Mouse (Mus musculus) limb, embryonic 14.5 days (tissue): ENCODE results near the gene Vps25. TPM values are rescaled to one million over a fixed set of nuclear protein-coding genes. Genes with fewer than 3 reads are reported as not detected.

Experiments
- ATAC-seq: fragments of 200-750 bp; cut with Nextera tagmentation; 2 replicates; pipeline ENCODE4 v1.8.0; 2017; ENCODE audit warnings: low read depth, moderate number of reproducible peaks, moderate TSS enrichment; ENCODE audit not compliant: low FRiP score
- DNase-seq: peaks from one replicate; pipeline ENCODE4 v3.0.0-alpha.2; 2015; ENCODE audit warnings: low spot score
- H3K27ac ChIP-seq: fragments of 300-500 bp; sonication (generic); replicated peaks from 2 replicates; pipeline ENCODE4 v1.5.1; 2014; ENCODE audit warnings: low read depth, mild to moderate bottlenecking, low read length, moderate library complexity, mixed read lengths
- H3K27me3 ChIP-seq: fragments of 300-500 bp; sonication (generic); 2 replicates; pipeline ENCODE4 v1.6.1; 2014; ENCODE audit warnings: low read length, mixed read lengths; ENCODE audit not compliant: control insufficient read depth, insufficient read depth
- H3K36me3 ChIP-seq: fragments of 300-500 bp; sonication (generic); 2 replicates; pipeline ENCODE4 v1.6.1; 2014; ENCODE audit warnings: mild to moderate bottlenecking, low read length, moderate library complexity, mixed read lengths; ENCODE audit not compliant: control insufficient read depth, insufficient read depth
- H3K4me1 ChIP-seq: fragments of 300-500 bp; sonication (generic); 2 replicates; pipeline ENCODE4 v1.6.1; 2014; ENCODE audit warnings: antibody characterized with exemption, low read length, mixed read lengths; ENCODE audit not compliant: control insufficient read depth, insufficient read depth
- H3K4me2 ChIP-seq: fragments of 300-500 bp; sonication (generic); replicated peaks from 2 replicates; pipeline ENCODE4 v1.6.1; 2014; ENCODE audit warnings: low read depth, mild to moderate bottlenecking, low read length, moderate library complexity; ENCODE audit not compliant: severe bottlenecking
- H3K4me3 ChIP-seq: fragments of 300-500 bp; sonication (generic); replicated peaks from 2 replicates; pipeline ENCODE4 v1.5.1; 2014; ENCODE audit warnings: low read length
- H3K9ac ChIP-seq: fragments of 300-500 bp; sonication (generic); 2 replicates; pipeline ENCODE4 v1.6.1; 2014; ENCODE audit warnings: mild to moderate bottlenecking, low read depth, low read length, moderate library complexity; ENCODE audit not compliant: severe bottlenecking
- H3K9me3 ChIP-seq: fragments of 300-500 bp; sonication (generic); 2 replicates; pipeline ENCODE4 v1.6.1; 2016; ENCODE audit warnings: low read length; ENCODE audit not compliant: control insufficient read depth
- POLR2A ChIP-seq: fragments of 200-500 bp; IDR thresholded peaks from 2 replicates; pipeline ENCODE4 v1.8.0; 2012; ENCODE audit warnings: inconsistent platforms, mild to moderate bottlenecking, moderate library complexity, borderline replicate concordance; ENCODE audit not compliant: insufficient read depth, insufficient read length; ENCODE audit errors: extremely low read depth
- WGBS: fragments of 180-500 bp; shearing (Covaris S2); extraction: QIAGEN DNeasy Blood & Tissue Kit; methylation state at CpG from one replicate; pipeline ENCODE4 v1.1.7; 2014; 5-methylcytosine and 5-hydroxymethylcytosine counted together
- polyA plus RNA-seq, 2 experiments: library from polyadenylated mRNA; depleted of rRNA in 1 of 2; stranded (reverse) in 1 of 2; unstranded in 1 of 2; fragments of >200 nt; fragmentation: Nextera tagmentation in 1 of 2; extraction: Ambion mirVana in 1 of 2; gene quantifications; 2 replicates each; pipeline versions ENCODE4 v1.2.1 to v1.2.3; 2012 to 2014

The Vps25 gene
- polyA plus RNA-seq (2012; rRNA removed) (70.3 and 71.7 TPM in 2 replicates), polyA plus RNA-seq (2014; fragmentation: Nextera tagmentation; extraction: Ambion mirVana) (120 and 124 TPM in 2 replicates)

DNA sequence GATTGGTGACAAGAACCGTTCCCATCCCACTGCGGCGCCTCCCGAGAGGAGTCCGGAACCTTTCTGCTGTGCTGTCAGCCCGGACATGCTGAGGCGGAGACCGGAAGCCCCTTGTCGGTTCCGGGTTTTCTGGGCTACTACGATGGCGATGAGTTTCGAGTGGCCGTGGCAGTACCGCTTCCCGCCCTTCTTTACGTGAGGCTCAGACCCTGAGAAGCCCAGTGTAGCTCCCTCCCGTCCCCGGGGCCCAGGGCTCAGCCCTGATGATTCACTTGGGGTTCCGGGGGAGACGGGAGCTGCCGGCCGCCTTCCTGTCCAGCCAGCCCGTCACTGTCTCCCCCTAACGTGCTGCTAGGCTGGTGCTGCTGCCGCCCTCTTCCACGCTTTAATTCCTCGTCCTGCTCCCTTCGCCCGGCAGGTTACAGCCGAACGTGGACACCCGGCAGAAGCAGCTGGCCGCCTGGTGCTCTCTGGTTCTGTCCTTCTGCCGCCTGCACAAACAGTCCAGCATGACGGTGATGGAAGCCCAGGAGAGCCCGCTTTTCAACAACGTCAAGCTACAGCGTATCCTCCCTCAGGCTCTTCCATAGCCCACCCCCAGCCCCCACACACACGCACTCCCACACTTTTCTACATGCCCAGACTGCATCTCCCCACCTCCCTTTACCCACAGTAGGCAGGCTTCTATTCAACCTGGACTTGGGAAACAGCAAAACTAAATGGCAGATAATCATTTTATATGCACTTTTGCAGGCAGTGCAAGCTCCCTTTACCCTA, at the start of gene Vps25:
Gene Vps25, plus strand, starts transcription at position 95 of the 777 bp plus-strand sequence.
- H3K27ac ChIP-seq = peak within 1 kb of the TSS; percentile 84
- no peaks in the 10 kb centered on the region for H3K9me3 ChIP-seq
- TF ChIP-seq POLR2A = peak; percentile 31; the same call in 1 of the 2 replicates
- peak within 1 kb of the TSS; percentile 94 for H3K4me3 ChIP-seq
- ATAC-seq (peak; percentile 82), DNase-seq (peak; percentile 90)
- peaks cover 17% of the 10 kb centered on the region for H3K36me3 ChIP-seq
- peak within 1 kb of the TSS; percentile 88 for H3K9ac ChIP-seq
- H3K27me3 ChIP-seq = no peaks in the 10 kb centered on the region
- peaks cover 12% of the 10 kb centered on the region for H3K4me1 ChIP-seq
- H3K4me2 ChIP-seq = peak within 1 kb of the TSS; percentile 78
- under 1% methylated on average over 32 of the region's 40 CpGs for WGBS

- peak; percentile 87 for DNase-seq
Measured at GRCm38 (mm10) chr11:101211970-101212369, 41.5 kb upstream of the Vps25 start.

DNA sequence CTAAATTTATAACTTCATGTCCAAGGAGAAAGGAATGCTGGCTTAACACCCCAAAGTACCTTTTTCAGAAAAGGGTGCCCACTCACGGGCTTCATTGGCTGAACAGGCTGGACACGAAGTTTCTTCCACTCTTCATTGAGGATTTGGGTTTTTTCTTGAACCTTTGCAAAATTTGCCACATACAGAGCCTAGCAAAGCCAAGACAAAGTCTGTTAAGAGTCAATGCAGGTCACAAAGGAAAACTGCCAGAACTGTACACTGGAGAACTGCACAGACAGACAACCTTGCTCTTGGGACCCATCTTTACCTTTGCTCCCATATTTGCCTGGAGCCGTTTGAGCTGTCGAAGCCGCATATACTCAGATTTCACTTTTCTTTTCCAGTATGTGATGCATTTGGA, 36.6 kb upstream of the Vps25 start:
- TF ChIP-seq POLR2A = no peak
- ATAC-seq (no peak), DNase-seq (no peak)
- no peak overlapping the region for H3K9ac ChIP-seq
- WGBS = 83% methylated on average over 5 of the region's 5 CpGs
- no peaks in the 10 kb centered on the region for H3K9me3 ChIP-seq
- no peak overlapping the region for H3K4me2 ChIP-seq
- H3K4me3 ChIP-seq = no peak overlapping the region
- H3K36me3 ChIP-seq = peaks cover 44% of the 10 kb centered on the region
- no peaks in the 10 kb centered on the region for H3K4me1 ChIP-seq
- H3K27ac ChIP-seq = no peak overlapping the region
- H3K27me3 ChIP-seq = no peaks in the 10 kb centered on the region

More at GRCm38 (mm10) chr11:101211970-101212369, 41.5 kb upstream of the Vps25 start:
- Histone ChIP-seq H3K9me3 (no peaks in the 10 kb centered on the region), H3K4me1 (no peaks in the 10 kb centered on the region), H3K4me2 (no peak overlapping the region), H3K27ac (no peak overlapping the region), H3K27me3 (no peaks in the 10 kb centered on the region), H3K36me3 (peaks cover 70% of the 10 kb centered on the region), H3K9ac (no peak overlapping the region), H3K4me3 (no peak overlapping the region)
- 42% methylated on average over 3 of the region's 3 CpGs for WGBS
- no peak for ATAC-seq
- no peak for TF ChIP-seq POLR2A

GRCm38 (mm10) chr11:101218436-101219055, 35.0 kb upstream of the Vps25 start:
- Histone ChIP-seq H3K36me3 (peaks cover 33% of the 10 kb centered on the region), H3K9me3 (no peaks in the 10 kb centered on the region), H3K4me1 (no peaks in the 10 kb centered on the region), H3K9ac (no peak overlapping the region), H3K4me2 (no peak overlapping the region), H3K27ac (no peak overlapping the region), H3K4me3 (no peak overlapping the region), H3K27me3 (no peaks in the 10 kb centered on the region)
- ATAC-seq (no peak), DNase-seq (no peak)
- no peak for TF ChIP-seq POLR2A
- 82% methylated on average over 10 of the region's 10 CpGs for WGBS

DNA sequence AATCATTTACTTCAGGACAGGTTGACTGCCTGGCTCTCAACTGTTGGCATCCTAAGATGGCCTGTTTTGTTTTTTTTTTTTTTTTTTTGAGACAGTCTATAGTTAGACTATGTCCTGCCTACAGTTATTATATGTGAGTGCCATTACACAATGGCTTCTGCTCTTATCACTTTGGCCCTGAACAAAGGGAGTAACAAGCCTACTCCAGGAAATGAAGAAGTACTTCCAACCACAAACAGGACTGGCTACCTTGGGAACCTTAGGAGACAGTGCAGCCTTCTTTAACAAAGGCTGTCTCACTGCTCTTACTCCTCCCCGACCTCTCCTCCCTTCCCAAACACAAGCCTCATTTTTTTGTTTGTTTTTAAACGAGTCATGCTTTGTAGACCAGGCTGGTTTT, 32.7 kb upstream of the Vps25 start:
- H3K36me3 ChIP-seq = peaks cover 11% of the 10 kb centered on the region; the same call in 1 of the 2 replicates
- ATAC-seq (no peak), DNase-seq (no peak)
- TF ChIP-seq POLR2A = no peak
- H3K9me3 ChIP-seq = no peaks in the 10 kb centered on the region
- no peaks in the 10 kb centered on the region for H3K27me3 ChIP-seq
- H3K4me3 ChIP-seq = no peak overlapping the region
- H3K9ac ChIP-seq = no peak overlapping the region
- WGBS = 68% methylated on average over 2 of the region's 2 CpGs
- peaks cover 6% of the 10 kb centered on the region for H3K4me1 ChIP-seq
- H3K27ac ChIP-seq = no peak overlapping the region
- no peak overlapping the region for H3K4me2 ChIP-seq
